Mouse (Mus musculus): Measurements from ENCODE around the gene Ntpcr. TPM values are rescaled to one million over a fixed set of nuclear protein-coding genes. Genes with fewer than 3 reads are reported as not detected.

Gene Ntpcr
- polyA plus RNA-seq, 2 experiments: 12.6 to 13.9 TPM

GRCm38 (mm10) chr8:125786886-125787285 lies 57.1 kb downstream of the Ntpcr start:
- H3K4me3 ChIP-seq (ENCODE audit: insufficient read depth in 1 of 2, low read depth in 2 of 2, low read length in 2 of 2): no peak overlapping the region
- no peak for DNase-seq (ENCODE audit: low read depth in 3 of 3, low spot score in 3 of 3)
- WGBS (ENCODE audit: insufficient replicate concordance): 16% methylated on average over 7 of the region's 7 CpGs
- H3K4me2 ChIP-seq (ENCODE audit: low read depth): no peak overlapping the region
- H3K9ac ChIP-seq (replicated peaks): no peak overlapping the region
- H3K36me3 ChIP-seq (replicated peaks; ENCODE audit: control insufficient read depth, insufficient read depth, low read depth): no peaks in the 10 kb centered on the region
- no peaks in the 10 kb centered on the region for H3K27me3 ChIP-seq (ENCODE audit: control insufficient read depth, insufficient read depth, low read length)
- no peak overlapping the region for H3K27ac ChIP-seq
- H3K4me1 ChIP-seq (replicated peaks; ENCODE audit: control insufficient read depth in 2 of 2, insufficient read depth in 2 of 2, low read length in 1 of 2): peaks cover 0 to 7% of the 10 kb centered on the region in 2 experiments; a peak in 1 of 4 replicates
- peak; percentile 75 for ATAC-seq (ENCODE audit: insufficient read depth)
- no peaks in the 10 kb centered on the region for H3K9me3 ChIP-seq (ENCODE audit: control insufficient read depth, low read length)
- TF ChIP-seq CTCF (IDR thresholded peaks at IDR 0.05; ENCODE audit: low read depth) (no peak), EP300 (IDR thresholded peaks at IDR 0.05; ENCODE audit: low read depth) (0 out of 2 replicates have a peak, but pooled peaks have one; percentile 18)

GRCm38 (mm10) chr8:125792816-125793455 lies 63.2 kb downstream of the Ntpcr start:
- H3K9me3 ChIP-seq (ENCODE audit: control insufficient read depth, low read length): no peaks in the 10 kb centered on the region
- H3K36me3 ChIP-seq (replicated peaks; ENCODE audit: control insufficient read depth, insufficient read depth, low read depth): no peaks in the 10 kb centered on the region
- peak in 1 of 3 experiments; percentile 22 for DNase-seq (ENCODE audit: low read depth in 3 of 3, low spot score in 3 of 3)
- H3K9ac ChIP-seq (replicated peaks): no peak overlapping the region
- peak; percentile 75 for ATAC-seq (ENCODE audit: insufficient read depth)
- no peak overlapping the region for H3K4me2 ChIP-seq (ENCODE audit: low read depth)
- H3K4me1 ChIP-seq (replicated peaks; ENCODE audit: control insufficient read depth in 2 of 2, insufficient read depth in 2 of 2, low read length in 1 of 2): peaks cover 0 to 14% of the 10 kb centered on the region in 2 experiments; a peak in 2 of 4 replicates
- H3K27me3 ChIP-seq (ENCODE audit: control insufficient read depth, insufficient read depth, low read length): no peaks in the 10 kb centered on the region
- TF ChIP-seq CTCF (IDR thresholded peaks at IDR 0.05; ENCODE audit: low read depth) (no peak), EP300 (IDR thresholded peaks at IDR 0.05; ENCODE audit: low read depth) (peak; percentile 69)
- H3K27ac ChIP-seq: no peak overlapping the region
- no peak overlapping the region for H3K4me3 ChIP-seq (ENCODE audit: insufficient read depth in 1 of 2, low read depth in 2 of 2, low read length in 2 of 2)
- WGBS (ENCODE audit: insufficient replicate concordance): 11% methylated on average over 9 of the region's 9 CpGs

GRCm38 (mm10) chr8:125795341-125795740 lies 65.6 kb downstream of the Ntpcr start:
- 79% methylated on average over 2 of the region's 2 CpGs for WGBS (ENCODE audit: insufficient replicate concordance)
- no peak for ATAC-seq (ENCODE audit: insufficient read depth)
- H3K4me1 ChIP-seq (replicated peaks; ENCODE audit: control insufficient read depth in 2 of 2, insufficient read depth in 2 of 2, low read length in 1 of 2): peaks cover 0 to 14% of the 10 kb centered on the region in 2 experiments; a peak in 2 of 4 replicates

DNA sequence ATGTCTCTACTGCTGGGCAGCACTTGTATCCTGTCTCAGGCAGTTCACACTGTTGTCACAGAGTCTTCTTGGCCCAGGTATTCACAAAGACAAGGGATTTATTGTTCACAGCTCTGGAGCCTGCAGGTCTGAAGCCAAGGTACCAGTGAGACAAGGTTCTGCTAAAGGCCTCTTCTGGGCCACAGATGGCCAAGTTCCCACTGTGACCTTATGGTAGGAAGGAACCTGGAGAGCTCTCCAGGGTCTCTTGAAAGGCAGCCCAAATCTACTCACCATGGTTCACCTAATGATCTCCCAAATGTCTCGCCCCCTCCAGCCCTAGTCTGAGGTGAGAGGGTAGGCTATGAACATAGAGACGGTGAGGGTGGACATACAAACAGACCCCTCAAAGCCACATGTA lies 67.2 kb downstream of the Ntpcr start:
- peaks cover 0 to 14% of the 10 kb centered on the region in 2 experiments; a peak in 2 of 4 replicates for H3K4me1 ChIP-seq (replicated peaks; ENCODE audit: control insufficient read depth in 2 of 2, insufficient read depth in 2 of 2, low read length in 1 of 2)
- ATAC-seq (ENCODE audit: insufficient read depth): no peak
- H3K4me3 ChIP-seq (ENCODE audit: insufficient read depth in 1 of 2, low read depth in 2 of 2, low read length in 2 of 2): no peak overlapping the region
- no peaks in the 10 kb centered on the region for H3K9me3 ChIP-seq (ENCODE audit: control insufficient read depth, low read length)
- 69% methylated on average over 2 of the region's 2 CpGs for WGBS (ENCODE audit: insufficient replicate concordance)
- no peaks in the 10 kb centered on the region for H3K27me3 ChIP-seq (ENCODE audit: control insufficient read depth, insufficient read depth, low read length)
- DNase-seq (ENCODE audit: low read depth in 3 of 3, low spot score in 3 of 3): no peak
- no peak overlapping the region for H3K27ac ChIP-seq
- H3K4me2 ChIP-seq (ENCODE audit: low read depth): no peak overlapping the region
- TF ChIP-seq CTCF (IDR thresholded peaks at IDR 0.05; ENCODE audit: low read depth) (no peak), EP300 (IDR thresholded peaks at IDR 0.05; ENCODE audit: low read depth) (no peak)
- H3K36me3 ChIP-seq (replicated peaks; ENCODE audit: control insufficient read depth, insufficient read depth, low read depth): no peaks in the 10 kb centered on the region
- no peak overlapping the region for H3K9ac ChIP-seq (replicated peaks)

More at GRCm38 (mm10) chr8:125795341-125795740, 65.6 kb downstream of the Ntpcr start:
- Histone ChIP-seq H3K9ac (replicated peaks) (no peak overlapping the region), H3K4me2 (ENCODE audit: low read depth) (no peak overlapping the region), H3K9me3 (ENCODE audit: control insufficient read depth, low read length) (no peaks in the 10 kb centered on the region), H3K27ac (no peak overlapping the region), H3K36me3 (replicated peaks; ENCODE audit: control insufficient read depth, insufficient read depth, low read depth) (no peaks in the 10 kb centered on the region), H3K27me3 (ENCODE audit: control insufficient read depth, insufficient read depth, low read length) (no peaks in the 10 kb centered on the region), H3K4me3 (ENCODE audit: insufficient read depth in 1 of 2, low read depth in 2 of 2, low read length in 2 of 2) (no peak overlapping the region)
- no peak for DNase-seq (ENCODE audit: low read depth in 3 of 3, low spot score in 3 of 3)
- no peak for TF ChIP-seq EP300 (IDR thresholded peaks at IDR 0.05; ENCODE audit: low read depth)
- TF ChIP-seq CTCF (IDR thresholded peaks at IDR 0.05; ENCODE audit: low read depth): no peak

Other genes starting within 250 kb of the Ntpcr start
- 0.64 and 0.69 TPM in 2 replicates for gene Sipa1l2, start 160.2 kb upstream of the Ntpcr start, polyA plus RNA-seq (2012; rRNA removed)
- 0.39 and 0.47 TPM in 2 replicates for gene Sipa1l2, start 160.2 kb upstream of the Ntpcr start, polyA plus RNA-seq (2014; fragmentation: Nextera tagmentation; extraction: Ambion mirVana)
- 0.27 and 0.28 TPM in 2 replicates for gene Map10, start 60.1 kb upstream of the Ntpcr start, polyA plus RNA-seq (2012; rRNA removed)
- 0.61 and 0.89 TPM in 2 replicates for gene Map10, start 60.1 kb upstream of the Ntpcr start, polyA plus RNA-seq (2014; fragmentation: Nextera tagmentation; extraction: Ambion mirVana)
- 0.17 and 0.19 TPM in 2 replicates for gene Pcnx2, start 168.4 kb downstream of the Ntpcr start, polyA plus RNA-seq (2012; rRNA removed)
- gene Pcnx2, start 168.4 kb downstream of the Ntpcr start, polyA plus RNA-seq (2014; fragmentation: Nextera tagmentation; extraction: Ambion mirVana): 0.05 TPM in 1 of 2 replicates, not detected in the other
- gene Map3k21, start 180.5 kb downstream of the Ntpcr start, polyA plus RNA-seq (2012; rRNA removed): 0.04 TPM in 2 replicates
- 0.01 and 0.11 TPM in 2 replicates for gene Map3k21, start 180.5 kb downstream of the Ntpcr start, polyA plus RNA-seq (2014; fragmentation: Nextera tagmentation; extraction: Ambion mirVana)